Mouse (Mus musculus) Patski (cell line): ENCODE data around the gene Fkbp9. TPM values are rescaled to one million over a fixed set of nuclear protein-coding genes. Genes with fewer than 3 reads are reported as not detected.

Source experiments
- ATAC-seq: fragments of 100-300 bp; one replicate; pipeline ENCODE4 v1.8.0; 2021
- CTCF ChIA-PET: fragments of 350-600 bp; sonication (Branson Sonifier 250); formaldehyde crosslinking; loops from one replicate; lab custom pipeline; 2022; ENCODE audit warnings: inconsistent platforms; lab: Charles Lee
- POLR2A ChIA-PET: fragments of 350-600 bp; sonication (Branson Sonifier 250); formaldehyde crosslinking; loops from one replicate; lab custom pipeline; 2022; ENCODE audit warnings: antibody characterized with exemption, inconsistent platforms; lab: Charles Lee
- DNase-seq: peaks from one replicate; pipeline ENCODE4 v3.0.0-alpha.2; 2011; ENCODE audit warnings: low read depth, low spot score
- H3K27me3 ChIP-seq: fragments of 371-371 bp; one replicate; pipeline ENCODE4 v1.5.1; 2021
- CTCF ChIP-seq: fragments of 100-300 bp; IDR thresholded peaks from one replicate; pipeline ENCODE4 v1.5.1; 2021
- in situ Hi-C: fragments of 300-500 bp; cut with MboI; formaldehyde crosslinking; loops from 3 replicates; pipeline ENCODE4 v1.11.1; 2018; ENCODE audit warnings: low pct_unique_long_range_greater_than_20kb, mixed read lengths
- polyA plus RNA-seq: library from polyadenylated mRNA; unstranded; gene quantifications from one replicate; pipeline ENCODE4 v1.2.3, GENCODE M21; 2021

The Fkbp9 gene
- polyA plus RNA-seq, 1 experiment from 2014 or later: 169 TPM

- no peak for TF ChIP-seq CTCF
- in situ Hi-C loops: loop anchor here (5.0 to 25.0 kb wide), 3 partner anchors 740 to 1707 kb away; no protein-coding TSS in a partner anchor
- peaks cover 7% of the 10 kb centered on the region for H3K27me3 ChIP-seq
- DNase-seq (no peak), ATAC-seq (no peak)
- POLR2A ChIA-PET: no interaction called here
- CTCF ChIA-PET: no interaction called here
These were observed 26.8 kb upstream of the Fkbp9 start for GRCm38 (mm10) chr6:56805026-56805425.

GRCm38 (mm10) chr6:56806195-56806594 lies 25.7 kb upstream of the Fkbp9 start:
- ChIA-PET CTCF (interaction anchor here (1.3 to 1.4 kb wide), 3 partner anchors 25 to 103 kb away, joined by 3 to 7 read pairs (median 3); no protein-coding TSS in a partner anchor), POLR2A (no interaction called here)
- no peak for ATAC-seq
- no peak for TF ChIP-seq CTCF
- DNase-seq: no peak
- in situ Hi-C loops: loop anchor here (5.0 to 25.0 kb wide), 3 partner anchors 739 to 1706 kb away; no protein-coding TSS in a partner anchor
- peaks cover 7% of the 10 kb centered on the region for H3K27me3 ChIP-seq

GRCm38 (mm10) chr6:56808656-56809055 lies 23.2 kb upstream of the Fkbp9 start:
- in situ Hi-C loops: loop anchor here (5.0 to 25.0 kb wide), 3 partner anchors 736 to 1704 kb away; no protein-coding TSS in a partner anchor
- CTCF ChIA-PET: interaction anchor here (0.7 to 2.8 kb wide), 9 partner anchors 10 to 764 kb away, joined by 3 to 27 read pairs (median 3); no protein-coding TSS in a partner anchor
- POLR2A ChIA-PET: no interaction called here
- peaks cover 7% of the 10 kb centered on the region for H3K27me3 ChIP-seq
- peak; percentile 61 for ATAC-seq
- no peak for DNase-seq
- TF ChIP-seq CTCF: peak; percentile 78

GRCm38 (mm10) chr6:56813332-56813731 lies 18.5 kb upstream of the Fkbp9 start:
- no peak for TF ChIP-seq CTCF
- in situ Hi-C loops: loop anchor here (5.0 to 25.0 kb wide), 3 partner anchors 94 to 1699 kb away; partner anchors contain the start of gene Vmn1r9
- ChIA-PET CTCF (interaction anchor here (1.0 to 2.4 kb wide), 3 partner anchors 17 to 96 kb away, joined by 3 to 6 read pairs (median 3); no protein-coding TSS in a partner anchor), POLR2A (no interaction called here)
- H3K27me3 ChIP-seq: peaks cover 3% of the 10 kb centered on the region
- DNase-seq (no peak), ATAC-seq (no peak)

GRCm38 (mm10) chr6:56818436-56819123 lies 13.3 kb upstream of the Fkbp9 start:
- CTCF ChIA-PET: interaction anchor here (1.4 kb wide), 1 partner anchor 10 kb away, joined by 10 read pairs; no protein-coding TSS in a partner anchor
- POLR2A ChIA-PET: no interaction called here
- no peak for ATAC-seq
- TF ChIP-seq CTCF: no peak
- in situ Hi-C loops: loop anchor here (10.0 to 25.0 kb wide), 2 partner anchors 246 to 1694 kb away; partner anchors contain the start of gene Vmn1r9
- peaks cover 8% of the 10 kb centered on the region for H3K27me3 ChIP-seq
- no peak for DNase-seq

DNA sequence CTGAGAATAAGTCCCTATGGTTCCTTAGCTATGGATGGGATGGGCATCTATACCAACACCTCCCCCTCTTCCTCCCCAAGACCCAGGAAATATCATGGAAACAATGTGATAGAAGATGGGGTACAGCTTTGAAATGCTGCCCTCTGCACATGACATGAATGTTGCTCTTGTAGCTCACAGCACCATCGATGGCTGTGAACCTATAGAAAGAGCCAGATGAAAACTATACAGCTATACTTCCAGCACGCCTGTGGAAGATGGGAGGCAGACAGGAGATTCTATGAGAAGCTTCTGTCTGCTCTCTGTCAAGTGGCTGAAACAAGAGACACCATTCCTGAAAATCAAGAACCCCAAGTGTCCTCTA lies 12.8 kb upstream of the Fkbp9 start:
- ChIA-PET POLR2A (no interaction called here), CTCF (interaction anchor here (1.4 kb wide), 1 partner anchor 10 kb away, joined by 10 read pairs; no protein-coding TSS in a partner anchor)
- ATAC-seq: no peak
- in situ Hi-C loops: loop anchor here (10.0 to 25.0 kb wide), 2 partner anchors 246 to 1693 kb away; partner anchors contain the start of gene Vmn1r9
- TF ChIP-seq CTCF: no peak
- H3K27me3 ChIP-seq: peaks cover 8% of the 10 kb centered on the region
- DNase-seq: no peak

GRCm38 (mm10) chr6:56825657-56826056 lies 6.2 kb upstream of the Fkbp9 start:
- DNase-seq (no peak), ATAC-seq (no peak)
- CTCF ChIA-PET: interaction anchor here (1.0 to 1.4 kb wide), 2 partner anchors 23 to 83 kb away, joined by 3 read pairs; no protein-coding TSS in a partner anchor

GRCm38 (mm10) chr6:56832407-56832796 lies 543 bp downstream of the Fkbp9 start:
- in situ Hi-C loops: no loop called here
- no peaks in the 10 kb centered on the region for H3K27me3 ChIP-seq
- DNase-seq: no peak
- POLR2A ChIA-PET: no interaction called here
- ATAC-seq: peak; percentile 7
- CTCF ChIA-PET: interaction anchor here (1.6 to 2.2 kb wide), 2 partner anchors 76 to 89 kb away, joined by 4 to 8 read pairs; no protein-coding TSS in a partner anchor
- no peak for TF ChIP-seq CTCF

More at GRCm38 (mm10) chr6:56825657-56826056, 6.2 kb upstream of the Fkbp9 start:
- H3K27me3 ChIP-seq: peaks cover 2% of the 10 kb centered on the region
- POLR2A ChIA-PET: no interaction called here
- in situ Hi-C loops: no loop called here
- TF ChIP-seq CTCF: no peak

DNA sequence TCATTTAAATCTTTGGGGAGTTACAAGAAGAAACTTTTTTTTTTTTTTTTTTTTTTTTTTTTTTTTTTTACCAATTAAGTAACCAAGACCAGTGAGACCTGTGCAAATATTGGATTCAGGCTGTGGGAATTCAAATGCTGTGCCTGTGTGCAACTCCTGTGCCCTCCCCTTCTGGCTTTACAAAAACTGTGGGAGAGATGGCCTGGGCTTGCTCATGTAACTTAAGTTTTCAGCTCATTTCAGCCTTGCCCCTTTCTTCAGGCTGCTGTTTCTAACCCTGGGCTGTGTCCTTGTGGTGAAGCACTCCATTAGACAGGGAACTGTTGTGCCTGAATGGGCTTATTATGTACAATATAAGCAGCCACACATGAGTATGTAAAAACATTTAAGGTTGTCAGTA lies 971 bp downstream of the Fkbp9 start:
- no peaks in the 10 kb centered on the region for H3K27me3 ChIP-seq
- POLR2A ChIA-PET: no interaction called here
- no peak for DNase-seq
- ATAC-seq: no peak
- CTCF ChIA-PET: interaction anchor here (1.6 to 2.2 kb wide), 2 partner anchors 76 to 89 kb away, joined by 4 to 8 read pairs; no protein-coding TSS in a partner anchor
- no peak for TF ChIP-seq CTCF
- in situ Hi-C loops: no loop called here

GRCm38 (mm10) chr6:56834769-56835168 lies 2.9 kb downstream of the Fkbp9 start:
- POLR2A ChIA-PET: no interaction called here
- no peak for TF ChIP-seq CTCF
- DNase-seq (no peak), ATAC-seq (no peak)
- H3K27me3 ChIP-seq: no peaks in the 10 kb centered on the region
- CTCF ChIA-PET: interaction anchor here (1.1 to 1.2 kb wide), 3 partner anchors 9 to 25 kb away, joined by 3 read pairs; no protein-coding TSS in a partner anchor
- in situ Hi-C loops: no loop called here
